Mouse (Mus musculus) right cerebral cortex, postnatal 14 days (tissue): ENCODE measurements around the gene Timd2.
"Not testable (repeated sequence)": the region's sequence is repeated elsewhere in the genome, so short reads cannot be mapped to it uniquely, and the experiment has no call there.

Experiments used
- DNase-seq: peaks from one replicate; pipeline ENCODE4 v3.0.0; 2022

Gene Timd2

DNA sequence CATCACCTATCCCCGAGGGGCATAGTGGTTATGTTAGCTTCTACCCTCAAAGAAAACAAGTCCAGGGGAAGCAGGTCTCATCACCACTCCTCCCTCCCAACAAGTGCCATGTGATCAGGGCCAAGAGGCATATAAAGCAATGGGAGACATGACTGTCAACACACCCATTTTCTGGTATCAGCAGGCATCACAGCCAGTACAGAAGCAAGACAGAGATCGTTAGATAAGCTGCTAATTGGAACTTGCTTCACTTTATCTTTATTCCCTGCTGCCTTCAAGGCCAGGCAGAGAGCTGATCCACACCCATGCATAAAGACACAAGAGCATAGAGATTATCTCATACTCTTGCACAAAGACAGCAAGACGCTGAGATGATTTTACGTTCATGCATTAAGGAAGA is 43.6 kb downstream of the Timd2 start:
- DNase-seq = no peak

DNA sequence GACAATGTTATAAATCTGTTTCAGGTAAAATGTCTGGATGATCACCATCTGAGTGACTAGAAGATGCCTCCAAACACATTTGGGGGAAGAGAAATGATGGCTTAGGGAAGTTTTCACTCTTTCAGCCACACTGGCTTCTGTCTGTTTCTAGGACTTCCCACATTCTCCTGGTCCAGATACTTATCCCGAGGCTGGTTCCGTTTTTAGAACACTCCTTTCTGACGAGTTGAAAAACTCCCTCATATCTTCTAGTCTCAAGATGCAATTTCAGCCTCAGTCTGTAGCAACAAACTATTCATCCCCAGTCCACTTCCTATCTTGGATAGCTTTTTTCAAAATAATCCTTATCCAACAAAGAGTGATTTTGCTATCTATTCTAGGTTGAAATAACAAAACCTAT is 54.4 kb downstream of the Timd2 start:
- DNase-seq = no peak

DNA sequence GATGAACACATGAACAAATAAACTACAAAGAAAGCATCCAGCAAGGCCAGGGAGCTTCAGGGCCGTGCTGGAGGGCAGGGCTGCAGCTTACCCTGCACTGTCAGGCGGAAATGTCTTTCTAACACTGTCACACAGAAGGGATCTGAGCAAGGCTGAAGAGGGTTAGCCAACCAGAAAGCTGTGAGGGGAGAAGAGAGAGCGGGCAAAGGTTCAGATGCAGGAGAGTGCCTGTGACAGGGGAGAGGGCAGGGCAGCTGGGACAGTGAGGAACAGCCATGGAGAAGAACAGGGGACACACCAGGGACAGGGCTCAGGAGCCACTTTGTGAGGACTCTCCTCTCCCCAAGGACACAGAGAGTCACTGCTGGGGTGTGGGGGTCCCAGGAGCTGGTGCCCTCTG is 57.2 kb downstream of the Timd2 start:
- not testable (repeated sequence) for DNase-seq

DNA sequence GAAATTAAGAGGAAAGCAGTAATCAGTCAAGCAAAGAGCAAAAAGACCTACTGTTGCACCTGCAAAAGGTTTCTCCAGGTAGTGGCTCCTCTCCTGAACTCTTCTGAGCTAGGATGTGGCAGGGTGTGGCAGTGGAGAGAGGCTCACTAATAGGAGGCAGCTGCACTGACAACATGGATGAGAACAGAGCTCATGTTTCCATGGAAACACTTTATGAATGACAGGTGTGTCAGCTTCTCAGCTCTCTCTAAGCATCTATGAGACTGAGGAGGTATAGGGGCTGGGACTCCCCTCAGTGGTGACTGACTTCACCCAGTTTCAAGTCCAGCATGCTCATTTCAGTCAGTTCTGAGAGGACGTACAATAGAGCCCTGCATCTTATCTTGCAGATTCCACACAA is 62.0 kb downstream of the Timd2 start:
- DNase-seq = no peak

DNA sequence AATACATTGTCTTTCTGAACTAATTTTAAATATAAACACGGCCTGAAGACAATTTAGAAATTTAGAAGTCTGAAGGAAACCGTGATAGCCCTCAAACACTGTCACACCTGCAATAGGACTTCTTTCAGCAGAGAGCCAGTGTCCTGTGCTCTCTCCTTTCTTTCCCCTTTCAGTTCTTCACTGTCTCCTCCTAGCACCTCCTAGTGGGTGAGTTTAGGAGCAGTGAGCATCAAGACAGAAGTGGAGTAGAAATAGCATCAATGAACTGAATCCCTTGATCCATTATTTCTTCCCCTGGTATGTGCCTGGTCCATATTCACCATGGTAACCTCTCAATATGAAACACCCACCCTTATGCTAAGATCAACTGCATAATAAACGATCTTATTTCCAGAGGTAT is 70.3 kb downstream of the Timd2 start:
- DNase-seq = no peak

DNA sequence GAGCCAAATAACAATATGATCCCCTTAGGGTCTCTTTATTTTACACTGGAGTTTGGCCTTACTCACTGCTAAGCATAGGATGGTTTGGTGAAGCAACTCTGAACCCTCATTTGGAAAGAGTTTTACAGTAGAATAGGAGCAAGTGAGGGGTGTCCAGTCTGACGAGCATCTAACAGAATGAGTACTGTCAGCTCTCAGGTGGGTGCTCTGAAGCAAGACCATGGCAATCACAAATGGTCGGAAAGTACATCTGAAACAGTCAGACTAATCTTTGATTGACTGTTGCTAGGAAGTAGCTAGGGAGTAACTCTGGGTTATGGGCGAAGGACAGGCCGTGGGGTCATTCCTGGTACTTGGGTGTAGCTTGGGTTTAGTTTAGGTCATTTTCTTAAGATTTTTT is 71.3 kb downstream of the Timd2 start:
- not testable (repeated sequence) for DNase-seq

DNA sequence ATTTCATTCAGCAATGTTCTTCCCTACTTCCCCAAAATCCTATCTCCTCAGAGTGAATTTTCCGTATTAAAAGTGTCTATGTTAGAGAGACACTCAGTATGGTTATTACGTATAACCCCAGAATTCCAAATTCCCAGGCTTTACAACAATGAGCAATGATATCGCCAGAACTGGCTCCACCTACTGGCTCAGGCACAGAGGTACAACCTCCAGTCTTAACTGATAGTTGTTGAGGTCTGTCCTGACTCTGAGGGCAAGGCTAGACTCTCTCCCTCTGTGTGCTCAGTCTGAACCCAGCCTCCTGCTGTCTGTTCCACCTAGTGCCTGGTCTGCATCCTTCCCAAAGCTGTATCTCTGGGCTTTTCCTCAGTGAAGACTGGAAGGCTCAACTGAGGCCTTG is 75.2 kb downstream of the Timd2 start:
- peak; percentile 23 for DNase-seq

DNA sequence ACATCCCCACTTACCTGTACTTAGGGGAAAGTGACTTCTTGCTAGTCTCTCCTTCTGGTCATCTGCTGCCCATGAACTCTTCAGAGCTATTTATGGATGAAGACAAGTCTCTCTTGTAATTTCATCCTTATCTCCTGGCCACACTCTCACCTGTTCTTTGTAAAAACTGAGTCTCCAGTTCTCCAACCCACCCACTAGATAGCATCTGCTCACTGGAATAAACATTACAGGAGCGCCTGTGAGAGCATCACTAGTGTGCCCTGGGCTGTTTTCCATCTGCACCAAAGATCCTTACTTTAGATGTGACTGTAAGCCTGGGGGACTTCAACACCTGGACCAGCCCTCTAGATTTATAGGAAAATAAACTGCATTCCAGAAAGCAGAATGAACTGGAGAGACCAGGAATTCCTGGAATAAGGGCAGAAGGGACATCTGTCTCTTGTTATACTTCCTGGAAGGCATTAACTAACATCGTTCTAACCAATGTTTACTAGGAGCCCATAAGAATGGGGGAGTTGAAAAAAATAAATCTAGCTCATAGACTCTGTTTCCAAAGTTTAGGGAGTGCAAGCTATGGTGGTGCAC is 77.6 kb downstream of the Timd2 start, which contains the start of gene Dppa1:
Dppa1 (minus strand) TSS at position 51 of the 585 bp plus-strand sequence.
- no peak for DNase-seq

DNA sequence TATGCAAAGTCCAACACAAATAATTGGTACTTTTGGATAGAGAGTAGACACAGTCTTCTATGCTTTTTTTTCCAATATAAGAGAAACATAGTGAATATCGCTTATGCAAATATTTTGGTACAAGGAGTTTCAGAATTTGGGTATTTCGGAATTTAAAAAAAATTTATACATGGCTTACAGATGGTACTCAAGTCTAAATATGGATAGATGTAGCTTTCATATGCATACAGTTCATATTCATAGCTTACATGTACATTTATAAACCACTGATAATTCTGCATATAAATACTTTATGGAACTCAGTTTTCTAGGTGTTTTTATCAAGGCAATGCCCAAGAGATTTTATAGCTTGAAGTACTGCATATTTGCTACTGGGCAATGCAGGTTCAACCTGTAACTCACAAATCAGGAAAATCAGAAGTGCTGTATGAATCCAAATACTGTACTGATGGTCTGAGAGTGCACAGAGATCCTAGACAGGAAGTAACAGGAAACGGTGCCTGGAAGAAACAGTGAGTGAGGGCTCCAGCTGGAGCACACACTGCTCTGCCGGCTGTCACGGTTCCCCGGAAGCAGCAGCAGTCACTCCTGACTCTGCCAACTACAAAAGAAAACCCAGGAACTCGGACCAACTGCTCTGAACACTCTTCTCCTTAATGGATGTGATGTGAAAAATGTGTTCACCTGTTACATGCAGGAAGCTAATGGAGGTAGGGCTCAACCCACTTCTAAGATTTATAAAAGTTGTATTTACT is 86.3 kb downstream of the Timd2 start:
- peak; percentile 8 for DNase-seq

DNA sequence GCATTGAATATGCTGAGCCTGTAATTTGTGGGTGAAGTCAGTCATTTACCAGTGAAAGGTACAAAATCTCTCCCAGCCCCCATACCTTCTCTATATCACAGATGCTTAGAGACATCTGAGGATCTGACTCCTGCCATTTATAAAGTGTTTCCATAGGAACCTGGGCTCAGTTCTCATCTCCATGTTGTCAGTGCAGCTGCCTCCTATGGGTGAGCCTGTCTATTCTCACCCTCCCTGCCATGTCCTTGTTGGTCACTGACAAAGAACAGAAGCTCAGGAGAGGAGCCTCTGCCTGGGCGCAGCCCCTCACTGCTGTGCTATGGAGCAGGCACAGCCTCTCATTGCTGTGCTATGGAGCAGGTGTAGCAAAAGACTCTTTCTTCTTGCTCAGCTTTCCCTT is 86.9 kb downstream of the Timd2 start:
- DNase-seq = no peak
